Mouse (Mus musculus): Measurements from ENCODE around the gene Rbms3. TPM values are rescaled to one million over a fixed set of nuclear protein-coding genes. Genes with fewer than 3 reads are reported as not detected.

Rbms3 gene
- polyA plus RNA-seq, 1 experiment from 2014 or later: 75.1 TPM

DNA sequence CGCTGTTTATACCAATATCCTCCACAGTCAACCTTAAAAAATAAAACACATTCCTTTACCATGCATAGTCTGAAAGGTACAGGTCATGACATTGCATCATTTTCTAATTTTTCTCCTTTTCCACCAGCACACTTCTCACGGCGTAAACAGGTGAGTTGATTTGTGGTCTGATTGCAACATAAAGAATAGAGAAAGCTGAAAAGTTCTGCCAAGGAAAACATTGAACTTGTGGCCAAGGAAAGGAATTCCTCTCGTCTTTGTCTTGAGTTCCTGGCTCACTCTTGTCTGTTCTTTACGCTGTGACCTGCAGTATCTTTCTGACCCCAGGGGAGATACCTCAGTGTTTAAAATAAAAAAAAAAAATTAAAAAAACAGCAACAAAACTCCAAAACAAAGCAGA, 370.1 kb downstream of the Rbms3 start:
- H3K9me3 ChIP-seq (ENCODE audit: control insufficient read depth, low read length): no peaks in the 10 kb centered on the region
- no peaks in the 10 kb centered on the region for H3K36me3 ChIP-seq (ENCODE audit: control insufficient read depth, insufficient read depth, low read length)
- no peak overlapping the region for H3K9ac ChIP-seq (ENCODE audit: low read depth, low read length)
- 90% methylated on average over 5 of the region's 5 CpGs for WGBS
- H3K4me1 ChIP-seq (ENCODE audit: control insufficient read depth, insufficient read depth, low read depth, low read length): no peaks in the 10 kb centered on the region
- H3K27ac ChIP-seq (ENCODE audit: low read depth, low read length): no peak overlapping the region
- no peak overlapping the region for H3K4me3 ChIP-seq (ENCODE audit: low read length)
- H3K4me2 ChIP-seq (ENCODE audit: low read length): no peak overlapping the region
- ATAC-seq: no peak
- no peaks in the 10 kb centered on the region for H3K27me3 ChIP-seq (replicated peaks; ENCODE audit: control insufficient read depth, insufficient read depth, low read length)

GRCm38 (mm10) chr9:117253361-117253760, 376.4 kb downstream of the Rbms3 start:
- H3K9ac ChIP-seq (ENCODE audit: low read depth, low read length): peak overlapping the region; percentile 45; the same call in 1 of the 2 replicates
- peak overlapping the region; percentile 68 for H3K27ac ChIP-seq (ENCODE audit: low read depth, low read length)
- peak overlapping the region; percentile 60 for H3K4me3 ChIP-seq (ENCODE audit: low read length)
- H3K4me2 ChIP-seq (ENCODE audit: low read length): peak overlapping the region; percentile 71
- no peak for ATAC-seq
- H3K27me3 ChIP-seq (replicated peaks; ENCODE audit: control insufficient read depth, insufficient read depth, low read length): no peaks in the 10 kb centered on the region
- H3K36me3 ChIP-seq (ENCODE audit: control insufficient read depth, insufficient read depth, low read length): no peaks in the 10 kb centered on the region
- H3K4me1 ChIP-seq (ENCODE audit: control insufficient read depth, insufficient read depth, low read depth, low read length): peaks cover 13% of the 10 kb centered on the region
- H3K9me3 ChIP-seq (ENCODE audit: control insufficient read depth, low read length): no peaks in the 10 kb centered on the region
- WGBS: 19% methylated on average over 11 of the region's 11 CpGs

DNA sequence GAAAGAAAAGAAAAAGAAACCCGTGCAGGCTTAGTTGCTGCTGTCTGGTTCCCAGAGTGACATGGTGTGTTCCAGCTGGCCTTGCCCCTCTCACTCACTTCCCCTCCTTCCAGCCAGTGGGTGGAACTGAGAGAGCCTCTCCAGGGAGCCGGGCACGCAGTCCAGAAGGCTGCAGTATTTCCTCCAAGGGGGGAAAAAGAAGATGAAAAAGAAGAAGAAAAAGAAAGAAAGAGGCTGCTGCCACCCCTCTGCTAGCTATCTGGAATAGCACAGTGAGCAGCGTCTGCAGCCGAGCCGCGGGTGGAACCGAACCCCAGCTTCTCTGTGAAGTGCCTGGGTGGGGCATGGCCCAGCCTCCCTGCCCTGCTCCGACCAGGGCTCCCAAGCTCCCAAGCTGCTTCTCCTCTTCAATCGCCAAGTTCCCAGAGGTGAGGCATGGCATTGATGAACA, 377.3 kb downstream of the Rbms3 start:
- under 1% methylated on average over 10 of the region's 10 CpGs for WGBS
- Histone ChIP-seq H3K9ac (ENCODE audit: low read depth, low read length) (peak overlapping the region; percentile 69), H3K4me3 (ENCODE audit: low read length) (peak overlapping the region; percentile 60), H3K4me2 (ENCODE audit: low read length) (peak overlapping the region; percentile 71), H3K27ac (ENCODE audit: low read depth, low read length) (peak overlapping the region; percentile 76), H3K4me1 (ENCODE audit: control insufficient read depth, insufficient read depth, low read depth, low read length) (peaks cover 13% of the 10 kb centered on the region), H3K27me3 (replicated peaks; ENCODE audit: control insufficient read depth, insufficient read depth, low read length) (no peaks in the 10 kb centered on the region), H3K9me3 (ENCODE audit: control insufficient read depth, low read length) (no peaks in the 10 kb centered on the region), H3K36me3 (ENCODE audit: control insufficient read depth, insufficient read depth, low read length) (no peaks in the 10 kb centered on the region)
- peak; percentile 80 for ATAC-seq

- under 1% methylated on average over 29 of the region's 29 CpGs for WGBS
- H3K4me1 ChIP-seq (ENCODE audit: control insufficient read depth, insufficient read depth, low read depth, low read length): peaks cover 15% of the 10 kb centered on the region
- H3K27me3 ChIP-seq (replicated peaks; ENCODE audit: control insufficient read depth, insufficient read depth, low read length): no peaks in the 10 kb centered on the region
- H3K36me3 ChIP-seq (ENCODE audit: control insufficient read depth, insufficient read depth, low read length): no peaks in the 10 kb centered on the region
- H3K4me2 ChIP-seq (ENCODE audit: low read length): peak overlapping the region; percentile 71
- H3K4me3 ChIP-seq (ENCODE audit: low read length): peak overlapping the region; percentile 60
- ATAC-seq: peak; percentile 74
- H3K27ac ChIP-seq (ENCODE audit: low read depth, low read length): peak overlapping the region; percentile 85
- no peaks in the 10 kb centered on the region for H3K9me3 ChIP-seq (ENCODE audit: control insufficient read depth, low read length)
- peak overlapping the region; percentile 72 for H3K9ac ChIP-seq (ENCODE audit: low read depth, low read length)
Observed at GRCm38 (mm10) chr9:117251521-117252368, 378.0 kb downstream of the Rbms3 start.

DNA sequence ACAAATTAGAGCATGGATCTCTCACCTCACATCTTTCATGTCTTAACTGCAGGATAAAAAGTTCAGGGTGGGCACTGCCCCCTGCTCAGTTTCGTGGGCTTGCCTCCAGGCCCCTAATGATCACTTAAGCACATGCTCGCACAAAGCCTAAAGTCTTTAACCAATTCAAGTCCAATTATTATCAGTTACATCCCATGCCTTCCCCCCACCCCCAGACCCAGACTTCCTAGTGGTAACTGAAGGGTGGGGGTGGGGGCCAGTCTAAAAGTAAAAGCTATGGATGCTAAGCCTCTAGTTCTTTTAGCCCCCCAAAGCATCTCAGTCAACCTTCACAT, 378.9 kb downstream of the Rbms3 start:
- Histone ChIP-seq H3K9ac (ENCODE audit: low read depth, low read length) (peak overlapping the region; percentile 72), H3K27me3 (replicated peaks; ENCODE audit: control insufficient read depth, insufficient read depth, low read length) (no peaks in the 10 kb centered on the region), H3K4me2 (ENCODE audit: low read length) (peak overlapping the region; percentile 71), H3K4me1 (ENCODE audit: control insufficient read depth, insufficient read depth, low read depth, low read length) (peaks cover 19% of the 10 kb centered on the region), H3K27ac (ENCODE audit: low read depth, low read length) (peak overlapping the region; percentile 85), H3K36me3 (ENCODE audit: control insufficient read depth, insufficient read depth, low read length) (no peaks in the 10 kb centered on the region), H3K4me3 (ENCODE audit: low read length) (peak overlapping the region; percentile 60), H3K9me3 (ENCODE audit: control insufficient read depth, low read length) (no peaks in the 10 kb centered on the region)
- 2% methylated on average over 2 of the region's 2 CpGs for WGBS
- no peak for ATAC-seq

DNA sequence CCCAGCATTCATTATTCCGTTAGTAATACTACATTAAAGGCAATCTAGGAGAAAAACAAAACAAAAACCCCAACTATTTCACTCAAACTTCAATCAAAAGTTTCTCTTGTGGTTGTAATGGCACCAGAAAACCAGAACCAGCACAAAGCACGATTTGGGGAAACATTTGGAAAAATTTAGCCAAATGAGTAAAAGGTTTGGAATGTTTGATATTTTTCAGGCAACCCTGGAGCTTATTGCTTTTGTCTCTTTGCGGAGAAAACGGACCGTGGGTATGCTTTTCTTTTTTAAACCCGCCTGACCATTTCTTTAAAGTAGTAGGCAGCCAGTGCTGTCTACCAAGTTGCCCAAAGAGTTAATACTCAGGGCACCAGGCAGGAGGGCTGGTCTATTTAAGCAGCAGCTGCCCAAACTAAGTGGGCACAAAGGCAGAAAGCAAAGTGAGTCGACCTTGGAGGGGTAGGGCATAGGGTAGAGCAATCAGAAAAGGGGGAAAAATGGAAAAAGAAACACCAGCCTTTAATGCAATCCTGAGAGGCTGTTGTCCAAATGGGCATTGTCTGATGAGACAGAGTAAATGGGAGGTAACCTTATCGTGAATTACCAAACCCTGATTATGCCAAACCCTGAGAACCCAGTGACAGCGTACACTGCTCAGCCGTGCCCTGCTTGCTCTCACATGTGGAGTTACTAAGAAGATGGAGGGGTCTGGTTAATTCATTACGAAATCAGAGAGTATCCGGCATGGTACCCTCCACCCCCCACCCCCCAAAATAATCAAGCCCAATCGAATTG, 379.5 kb downstream of the Rbms3 start:
- Histone ChIP-seq H3K4me3 (ENCODE audit: low read length) (peak overlapping the region; percentile 60), H3K9me3 (ENCODE audit: control insufficient read depth, low read length) (no peaks in the 10 kb centered on the region), H3K27me3 (replicated peaks; ENCODE audit: control insufficient read depth, insufficient read depth, low read length) (no peaks in the 10 kb centered on the region), H3K36me3 (ENCODE audit: control insufficient read depth, insufficient read depth, low read length) (no peaks in the 10 kb centered on the region), H3K4me2 (ENCODE audit: low read length) (peak overlapping the region; percentile 71), H3K27ac (ENCODE audit: low read depth, low read length) (peak overlapping the region; percentile 29; the same call in 1 of the 2 replicates), H3K4me1 (ENCODE audit: control insufficient read depth, insufficient read depth, low read depth, low read length) (peaks cover 19% of the 10 kb centered on the region), H3K9ac (ENCODE audit: low read depth, low read length) (peak overlapping the region; percentile 72)
- 0 out of 2 replicates have a peak, but pooled peaks have one; percentile 50 for ATAC-seq
- 23% methylated on average over 13 of the region's 13 CpGs for WGBS

DNA sequence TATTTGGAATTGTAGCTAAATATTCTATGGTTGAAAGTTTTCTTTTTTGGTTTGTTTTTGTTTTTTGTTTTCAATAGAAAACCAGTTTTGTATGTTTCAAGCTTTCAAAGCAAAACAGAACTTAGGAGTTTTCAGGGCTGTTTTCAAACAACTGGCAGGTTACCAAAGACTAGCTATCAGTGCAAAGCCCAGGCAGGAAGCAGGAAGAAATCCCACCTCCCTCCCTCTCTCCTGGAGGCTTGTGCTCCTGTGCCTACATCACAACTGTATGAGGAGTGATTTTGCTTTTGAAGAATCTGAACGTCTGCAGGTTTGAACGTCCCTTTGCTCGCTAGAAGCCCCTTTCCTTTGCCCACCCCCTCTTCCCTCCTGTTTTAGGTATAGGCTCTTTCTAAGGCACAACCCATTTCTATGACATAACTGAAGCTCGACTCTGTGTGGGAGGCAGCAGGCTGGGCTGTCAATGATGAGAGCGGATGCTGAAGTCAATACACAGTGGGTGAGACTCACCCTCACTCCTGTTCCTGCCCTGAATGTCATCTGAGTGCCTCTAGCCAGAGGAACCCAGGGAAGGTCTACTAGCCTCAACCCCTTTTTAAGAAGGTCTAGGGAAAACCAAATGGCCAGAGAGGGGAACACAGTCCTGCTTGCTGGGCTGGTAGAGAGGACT, 382.3 kb downstream of the Rbms3 start:
- H3K27ac ChIP-seq (ENCODE audit: low read depth, low read length): no peak overlapping the region
- H3K4me1 ChIP-seq (ENCODE audit: control insufficient read depth, insufficient read depth, low read depth, low read length): peaks cover 13% of the 10 kb centered on the region
- no peak overlapping the region; the same call in 1 of the 2 replicates for H3K4me3 ChIP-seq (ENCODE audit: low read length)
- no peak for ATAC-seq
- peak overlapping the region; percentile 33 for H3K4me2 ChIP-seq (ENCODE audit: low read length)
- H3K27me3 ChIP-seq (replicated peaks; ENCODE audit: control insufficient read depth, insufficient read depth, low read length): no peaks in the 10 kb centered on the region
- peak overlapping the region; percentile 13; the same call in 1 of the 2 replicates for H3K9ac ChIP-seq (ENCODE audit: low read depth, low read length)
- no peaks in the 10 kb centered on the region for H3K36me3 ChIP-seq (ENCODE audit: control insufficient read depth, insufficient read depth, low read length)
- WGBS: 36% methylated on average over 5 of the region's 5 CpGs
- no peaks in the 10 kb centered on the region for H3K9me3 ChIP-seq (ENCODE audit: control insufficient read depth, low read length)

GRCm38 (mm10) chr9:117246173-117246572, 383.5 kb downstream of the Rbms3 start:
- H3K27me3 ChIP-seq (replicated peaks; ENCODE audit: control insufficient read depth, insufficient read depth, low read length): no peaks in the 10 kb centered on the region
- no peak overlapping the region for H3K27ac ChIP-seq (ENCODE audit: low read depth, low read length)
- 77% methylated on average over 12 of the region's 12 CpGs for WGBS
- H3K36me3 ChIP-seq (ENCODE audit: control insufficient read depth, insufficient read depth, low read length): no peaks in the 10 kb centered on the region
- H3K4me2 ChIP-seq (ENCODE audit: low read length): 0 out of 2 replicates have a peak overlapping the region, but pooled peaks have one; percentile 22
- H3K4me3 ChIP-seq (ENCODE audit: low read length): no peak overlapping the region
- peaks cover 3% of the 10 kb centered on the region; the same call in 1 of the 2 replicates for H3K9me3 ChIP-seq (ENCODE audit: control insufficient read depth, low read length)
- no peak overlapping the region for H3K9ac ChIP-seq (ENCODE audit: low read depth, low read length)
- ATAC-seq: no peak
- peaks cover 13% of the 10 kb centered on the region for H3K4me1 ChIP-seq (ENCODE audit: control insufficient read depth, insufficient read depth, low read depth, low read length)
